ENCODE assay signal across 11 mouse cellular contexts in genomic region chr14:21143406-21144115, GRCm38 (mm10).
DNase-seq lines count a peak whose midpoint lies in the region; ATAC-seq and TF ChIP-seq lines count a peak whose summit lies in the region.
"Had no signal": no experiment of that assay in that cellular context is flagged by ENCODE, and none has a peak within 500 bp of the region (broad histone marks: within the 10 kb centered on the region; RNA-seq: fewer than 3 reads in every experiment).

No protein-coding gene starts in this region.

- no peak overlapping the region for H3K9ac ChIP-seq in lung, postnatal 0 days (replicated peaks; ENCODE audit: low read depth)
- H3K9ac ChIP-seq: heart, embryonic 15.5 days had no signal

- H3K4me2 ChIP-seq in lung, postnatal 0 days (replicated peaks; ENCODE audit: low read depth, low read length): no peak overlapping the region
- H3K4me2 ChIP-seq: heart, embryonic 15.5 days had no signal

- H3K4me1 ChIP-seq in lung, postnatal 0 days (ENCODE audit: insufficient read depth, low read depth, low read length): no peaks in the 10 kb centered on the region

- no peaks in the 10 kb centered on the region for H3K27me3 ChIP-seq in lung, postnatal 0 days (replicated peaks; ENCODE audit: insufficient read depth, low read length)
- H3K27me3 ChIP-seq: heart, embryonic 15.5 days had no signal

- WGBS in lung, postnatal 0 days: 57% methylated on average over 8 of the region's 8 CpGs

- H3K4me3 ChIP-seq in lung, postnatal 0 days (ENCODE audit: low read depth, low read length): no peak overlapping the region
- H3K4me3 ChIP-seq: heart, embryonic 15.5 days; myocyte had no signal

- TF ChIP-seq EP300 in lung, postnatal 0 days (IDR thresholded peaks at IDR 0.05): no peak

- no peak overlapping the region for H3K27ac ChIP-seq in lung, postnatal 0 days (ENCODE audit: low read length)
- H3K27ac ChIP-seq: heart, embryonic 15.5 days had no signal

- DNase-seq in frontal cortex, postnatal 14 days (ENCODE audit: low spot score in 2 of 2): no peak
- DNase-seq in right cerebral cortex, postnatal 14 days: peak; percentile 17
- DNase-seq in right cerebral cortex, postnatal 25 days: no peak
- DNase-seq in embryo, embryonic 10 days (ENCODE audit: low spot score): peak; percentile 68
- peak; percentile 55 for DNase-seq in heart, postnatal 4 days
- peak; percentile 55 for DNase-seq in lung, postnatal 0 days (ENCODE audit: low spot score)

- ATAC-seq in frontal cortex, adult (ENCODE audit: low TSS enrichment): peak; percentile 47; the same call in 1 of the 2 replicates
- peak; percentile 43; the same call in 1 of the 2 replicates for ATAC-seq in lung, postnatal 0 days
- no peak for ATAC-seq in monocyte, adult 5-6 weeks (replicated peaks; ENCODE audit: insufficient number of reproducible peaks, low FRiP score, low TSS enrichment, poor library complexity, severe bottlenecking)

- peak; percentile 74 for TF ChIP-seq CTCF in lung, postnatal 0 days (IDR thresholded peaks at IDR 0.05)

- H3K9me3 ChIP-seq in lung, postnatal 0 days (ENCODE audit: low read length): no peaks in the 10 kb centered on the region
- H3K9me3 ChIP-seq: G1E; heart, embryonic 15.5 days had no signal

- no peaks in the 10 kb centered on the region for H3K36me3 ChIP-seq in lung, postnatal 0 days (ENCODE audit: insufficient read depth, low read length)
- H3K36me3 ChIP-seq: heart, embryonic 15.5 days had no signal

Comparison
In these comparisons a context has a peak if more than half of its experiments do, and no peak if none do; other contexts are left out.
1. DNase-seq: peak in right cerebral cortex, postnatal 14 days (single experiment), embryo, embryonic 10 days (single experiment), heart, postnatal 4 days (single experiment) and lung, postnatal 0 days (single experiment); none in frontal cortex, postnatal 14 days (0 of 2) and right cerebral cortex, postnatal 25 days (single experiment).